Mouse (Mus musculus) hindbrain, embryonic 14.5 days (tissue): Measurements from ENCODE around the gene Med25. TPM values are rescaled to one million over a fixed set of nuclear protein-coding genes. Genes with fewer than 3 reads are reported as not detected.
"Not testable (repeated sequence)": the region's sequence is repeated elsewhere in the genome, so short reads cannot be mapped to it uniquely, and the experiment has no call there.

Source experiments
- ATAC-seq: fragments of 200-750 bp; cut with Nextera tagmentation; 2 replicates; pipeline ENCODE4 v1.8.0; 2017; ENCODE audit warnings: moderate number of reproducible peaks, mild to moderate bottlenecking, moderate TSS enrichment, moderate library complexity; ENCODE audit not compliant: low FRiP score
- DNase-seq: peaks from one replicate; pipeline ENCODE4 v3.0.0-alpha.2; 2015; ENCODE audit warnings: low spot score
- H3K27ac ChIP-seq: fragments of 300-500 bp; sonication (generic); 2 replicates; pipeline ENCODE4 v1.5.1; 2014; ENCODE audit warnings: mild to moderate bottlenecking, moderate library complexity
- H3K27me3 ChIP-seq: fragments of 300-500 bp; sonication (generic); 2 replicates; pipeline ENCODE4 v1.6.1; 2014; ENCODE audit warnings: mild to moderate bottlenecking, low read length, mixed read lengths; ENCODE audit not compliant: control insufficient read depth, insufficient read depth
- H3K36me3 ChIP-seq: fragments of 300-500 bp; sonication (generic); replicated peaks from 2 replicates; pipeline ENCODE4 v1.6.1; 2014; ENCODE audit not compliant: control insufficient read depth, insufficient read depth
- H3K4me1 ChIP-seq: fragments of 300-500 bp; sonication (generic); replicated peaks from 2 replicates; pipeline ENCODE4 v1.6.1; 2014; ENCODE audit warnings: antibody characterized with exemption, low read length, mixed read lengths; ENCODE audit not compliant: control insufficient read depth, insufficient read depth
- H3K4me2 ChIP-seq: fragments of 300-500 bp; sonication (generic); replicated peaks from 2 replicates; pipeline ENCODE4 v1.6.1; 2014; ENCODE audit warnings: mild to moderate bottlenecking, moderate library complexity
- H3K4me3 ChIP-seq: fragments of 300-500 bp; sonication (generic); replicated peaks from 2 replicates; pipeline ENCODE4 v1.5.1; 2014; ENCODE audit warnings: mild to moderate bottlenecking, low read length
- H3K9ac ChIP-seq: fragments of 300-500 bp; sonication (generic); 2 replicates; pipeline ENCODE4 v1.6.1; 2014
- H3K9me3 ChIP-seq: fragments of 300-500 bp; sonication (generic); 2 replicates; pipeline ENCODE4 v1.6.1; 2016; ENCODE audit warnings: low read length; ENCODE audit not compliant: control insufficient read depth
- WGBS: fragments of 180-500 bp; shearing (Covaris S2); extraction: QIAGEN DNeasy Blood & Tissue Kit; methylation state at CpG from one replicate; pipeline ENCODE4 v1.1.7; 2014; 5-methylcytosine and 5-hydroxymethylcytosine counted together
- polyA plus RNA-seq: library from polyadenylated mRNA; unstranded; fragments of >200 nt; fragmentation: Nextera tagmentation; extraction: Ambion mirVana; gene quantifications from 2 replicates; pipeline ENCODE4 v1.2.1, GENCODE M21; 2014

Med25 gene
- polyA plus RNA-seq, 1 experiment from 2014 or later = 90.6 TPM

GRCm38 (mm10) chr7:44884637-44885036 is 7.9 kb downstream of the Med25 start:
- Histone ChIP-seq H3K4me1 (no peaks in the 10 kb centered on the region; the same call in 1 of the 2 replicates), H3K27me3 (no peaks in the 10 kb centered on the region), H3K9ac (no peak overlapping the region), H3K36me3 (peaks cover 91% of the 10 kb centered on the region), H3K4me2 (no peak overlapping the region), H3K9me3 (no peaks in the 10 kb centered on the region), H3K4me3 (no peak overlapping the region), H3K27ac (no peak overlapping the region)
- ATAC-seq (no peak), DNase-seq (no peak)
- 93% methylated on average over 5 of the region's 5 CpGs for WGBS

- H3K27ac ChIP-seq = no peak overlapping the region
- no peaks in the 10 kb centered on the region for H3K27me3 ChIP-seq
- ATAC-seq (no peak), DNase-seq (no peak)
- H3K9ac ChIP-seq = no peak overlapping the region
- H3K9me3 ChIP-seq = no peaks in the 10 kb centered on the region
- no peaks in the 10 kb centered on the region; the same call in 1 of the 2 replicates for H3K4me1 ChIP-seq
- H3K4me3 ChIP-seq = no peak overlapping the region
- peaks cover 92% of the 10 kb centered on the region for H3K36me3 ChIP-seq
- WGBS = 97% methylated on average over 3 of the region's 3 CpGs
- no peak overlapping the region for H3K4me2 ChIP-seq
These were observed 9.5 kb downstream of the Med25 start for GRCm38 (mm10) chr7:44883036-44883435.

GRCm38 (mm10) chr7:44877833-44878232 is 14.7 kb downstream of the Med25 start:
- Histone ChIP-seq H3K27me3 (no peaks in the 10 kb centered on the region), H3K36me3 (peaks cover 71% of the 10 kb centered on the region), H3K9me3 (no peaks in the 10 kb centered on the region), H3K4me2 (no peak overlapping the region), H3K27ac (no peak overlapping the region), H3K9ac (no peak overlapping the region), H3K4me3 (no peak overlapping the region), H3K4me1 (no peaks in the 10 kb centered on the region)
- no peak for DNase-seq
- WGBS = 91% methylated on average over 14 of the region's 14 CpGs
- ATAC-seq = no peak

- ATAC-seq, H3K9me3 ChIP-seq, H3K4me2 ChIP-seq, DNase-seq, H3K9ac ChIP-seq, H3K27me3 ChIP-seq, H3K27ac ChIP-seq, H3K4me3 ChIP-seq: not testable (repeated sequence)
- Histone ChIP-seq H3K36me3 (peaks cover 12% of the 10 kb centered on the region), H3K4me1 (peaks cover 23% of the 10 kb centered on the region)
- whole genome bisulfite sequencing = 95% methylated on average over 2 of the region's 2 CpGs
These were observed 20.7 kb downstream of the Med25 start for GRCm38 (mm10) chr7:44871774-44872173.

- H3K4me3 ChIP-seq = no peak overlapping the region
- no peaks in the 10 kb centered on the region for H3K9me3 ChIP-seq
- ATAC-seq (no peak), DNase-seq (no peak)
- H3K27ac ChIP-seq = no peak overlapping the region
- H3K4me2 ChIP-seq = no peak overlapping the region
- peaks cover 29% of the 10 kb centered on the region for H3K4me1 ChIP-seq
- no peak overlapping the region for H3K9ac ChIP-seq
- H3K36me3 ChIP-seq = peaks cover 13% of the 10 kb centered on the region
- no peaks in the 10 kb centered on the region for H3K27me3 ChIP-seq
- 32% methylated on average over 1 of the region's 1 CpGs for WGBS
These were observed 21.3 kb downstream of the Med25 start for GRCm38 (mm10) chr7:44871181-44871580.

- peaks cover 35% of the 10 kb centered on the region for H3K4me1 ChIP-seq
- 79% methylated on average over 6 of the region's 6 CpGs for WGBS
- no peaks in the 10 kb centered on the region for H3K27me3 ChIP-seq
- H3K4me3 ChIP-seq = peak overlapping the region; percentile 96; the same call in 1 of the 2 replicates
- H3K36me3 ChIP-seq = peaks cover 14% of the 10 kb centered on the region
- peak overlapping the region; percentile 89 for H3K4me2 ChIP-seq
- peak overlapping the region; percentile 100 for H3K27ac ChIP-seq
- H3K9ac ChIP-seq = peak overlapping the region; percentile 100
- no peaks in the 10 kb centered on the region for H3K9me3 ChIP-seq
- DNase-seq = no peak
- ATAC-seq = no peak
These were observed 21.9 kb downstream of the Med25 start for GRCm38 (mm10) chr7:44870614-44871013.

- peak; percentile 92 for DNase-seq
- ATAC-seq = peak; percentile 95
- no peaks in the 10 kb centered on the region for H3K9me3 ChIP-seq
- peaks cover 37% of the 10 kb centered on the region for H3K4me1 ChIP-seq
- H3K4me2 ChIP-seq = peak within 1 kb of the TSS; percentile 89
- H3K27ac ChIP-seq = peak within 1 kb of the TSS; percentile 100
- 10% methylated on average over 29 of the region's 29 CpGs for WGBS
- no peaks in the 10 kb centered on the region for H3K27me3 ChIP-seq
- peak within 1 kb of the TSS; percentile 96 for H3K4me3 ChIP-seq
- peak within 1 kb of the TSS; percentile 100 for H3K9ac ChIP-seq
- H3K36me3 ChIP-seq = peaks cover 21% of the 10 kb centered on the region
These were observed 22.6 kb downstream of the Med25 start, which contains the start of gene Ptov1 for GRCm38 (mm10) chr7:44869697-44870528. Gene Ptov1 (minus strand): TSS chr7:44869788.

- Histone ChIP-seq H3K27ac (peak overlapping the region; percentile 100), H3K9me3 (no peaks in the 10 kb centered on the region), H3K4me3 (peak overlapping the region; percentile 96), H3K4me1 (peaks cover 37% of the 10 kb centered on the region), H3K9ac (peak overlapping the region; percentile 100), H3K27me3 (no peaks in the 10 kb centered on the region), H3K36me3 (peaks cover 29% of the 10 kb centered on the region), H3K4me2 (peak overlapping the region; percentile 89)
- WGBS = under 1% methylated on average over 94 of the region's 108 CpGs
- ATAC-seq (peak; percentile 9; the same call in 1 of the 2 replicates), DNase-seq (peak; percentile 56)
These were observed 23.4 kb downstream of the Med25 start for GRCm38 (mm10) chr7:44868919-44869696.

GRCm38 (mm10) chr7:44868465-44868864 is 24.0 kb downstream of the Med25 start:
- ATAC-seq (no peak), DNase-seq (no peak)
- H3K4me1 ChIP-seq = peaks cover 37% of the 10 kb centered on the region
- H3K9me3 ChIP-seq = no peaks in the 10 kb centered on the region
- peak overlapping the region; percentile 100 for H3K27ac ChIP-seq
- peak overlapping the region; percentile 96 for H3K4me3 ChIP-seq
- peak overlapping the region; percentile 89 for H3K4me2 ChIP-seq
- no peaks in the 10 kb centered on the region for H3K27me3 ChIP-seq
- WGBS = 6% methylated on average over 16 of the region's 16 CpGs
- peak overlapping the region; percentile 100 for H3K9ac ChIP-seq
- peaks cover 35% of the 10 kb centered on the region for H3K36me3 ChIP-seq
